Mouse (Mus musculus): ENCODE data around the gene Wfdc13.

- TF ChIP-seq POLR2A (IDR thresholded peaks at IDR 0.05; ENCODE audit: low read depth, low read length) (no peak), CTCF (IDR thresholded peaks at IDR 0.05; ENCODE audit: extremely low read depth, insufficient read depth, insufficient read length, insufficient replicate concordance) (no peak)
Measured at GRCm38 (mm10) chr2:164715005-164715404, 30.1 kb downstream of the Wfdc13 start, which contains the start of gene Spint5.

Data from spleen, adult 2 months (tissue).